Mouse (Mus musculus) gastrocnemius, adult 18-20 months (tissue): ENCODE results near the gene Capzb. TPM values are rescaled to one million over a fixed set of nuclear protein-coding genes. Genes with fewer than 3 reads are reported as not detected.

Experiments
- DNase-seq: peaks from one replicate; pipeline ENCODE4 v3.0.0; 2021; ENCODE audit warnings: low spot score
- total RNA-seq, 2 experiments: library from RNA; stranded (reverse); gene quantifications; 2 replicates each; pipeline ENCODE4 v1.2.3; 2021

Capzb gene
- total RNA-seq, 2 experiments from 2014 or later, result 416 to 422 TPM

- no peak for DNase-seq
Observed at GRCm38 (mm10) chr4:139265783-139266499, 73.2 kb downstream of the Capzb start.

- no peak for DNase-seq
Observed at GRCm38 (mm10) chr4:139266500-139266865, 73.8 kb downstream of the Capzb start.

DNA sequence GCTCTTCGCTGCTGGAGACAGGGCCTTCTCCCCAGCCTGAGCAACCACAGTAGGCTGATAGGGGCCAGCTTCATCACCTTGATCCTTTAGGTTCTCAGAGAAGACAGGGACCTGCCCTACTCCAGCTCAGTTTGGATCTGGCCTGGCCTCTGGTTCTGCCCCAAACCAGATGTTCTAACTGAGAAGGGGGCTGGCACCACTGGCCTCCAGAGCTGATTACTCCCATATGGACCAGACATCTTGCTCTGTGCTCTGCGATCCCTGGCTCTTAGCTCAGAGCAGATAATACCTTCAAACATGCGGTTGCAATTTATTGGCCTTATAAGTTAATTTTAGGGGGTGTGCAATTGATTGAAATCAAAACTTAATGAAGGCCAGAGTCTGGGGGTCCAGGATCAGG lies 74.6 kb downstream of the Capzb start:
- no peak for DNase-seq

DNA sequence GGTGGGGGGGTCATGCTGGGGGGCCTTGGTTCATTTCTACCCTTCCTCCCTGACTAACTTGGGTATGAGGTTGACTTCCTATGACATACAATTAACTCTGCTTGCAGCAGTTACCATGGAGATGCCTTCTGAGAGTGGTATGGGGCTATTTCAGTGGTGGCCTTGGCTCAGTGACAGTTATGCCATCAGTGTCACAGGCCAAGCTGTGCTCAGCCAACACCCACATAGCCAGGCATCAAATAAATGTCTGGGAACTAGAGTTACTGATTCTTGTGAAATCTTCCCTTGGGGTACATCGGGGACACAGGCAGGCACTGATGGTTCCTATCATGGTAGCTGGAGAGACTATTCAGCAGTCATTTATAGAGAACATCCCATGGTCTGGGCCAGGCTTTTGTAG lies 75.5 kb downstream of the Capzb start:
- DNase-seq, result peak; percentile 56

GRCm38 (mm10) chr4:139270168-139270567 lies 77.5 kb downstream of the Capzb start:
- no peak for DNase-seq

DNA sequence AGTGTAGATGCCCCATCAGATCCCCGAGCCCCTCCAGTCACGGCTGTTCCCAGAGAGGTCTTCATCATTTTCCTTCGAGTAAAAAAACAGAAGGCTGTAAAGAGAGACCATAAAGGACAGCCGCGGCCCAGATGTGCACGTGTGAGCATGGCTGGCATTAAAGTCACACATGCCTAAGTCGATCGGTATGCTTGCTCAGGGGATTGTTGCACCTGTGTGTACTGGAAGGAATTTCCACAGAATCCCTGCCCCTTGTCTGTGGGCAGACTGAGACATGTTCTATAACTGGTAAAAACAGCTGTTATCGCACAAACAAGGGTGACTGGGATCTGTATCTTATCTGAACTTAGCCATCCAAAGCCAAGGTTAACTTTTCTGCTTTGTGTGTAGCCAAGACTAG lies 78.9 kb downstream of the Capzb start:
- no peak for DNase-seq

DNA sequence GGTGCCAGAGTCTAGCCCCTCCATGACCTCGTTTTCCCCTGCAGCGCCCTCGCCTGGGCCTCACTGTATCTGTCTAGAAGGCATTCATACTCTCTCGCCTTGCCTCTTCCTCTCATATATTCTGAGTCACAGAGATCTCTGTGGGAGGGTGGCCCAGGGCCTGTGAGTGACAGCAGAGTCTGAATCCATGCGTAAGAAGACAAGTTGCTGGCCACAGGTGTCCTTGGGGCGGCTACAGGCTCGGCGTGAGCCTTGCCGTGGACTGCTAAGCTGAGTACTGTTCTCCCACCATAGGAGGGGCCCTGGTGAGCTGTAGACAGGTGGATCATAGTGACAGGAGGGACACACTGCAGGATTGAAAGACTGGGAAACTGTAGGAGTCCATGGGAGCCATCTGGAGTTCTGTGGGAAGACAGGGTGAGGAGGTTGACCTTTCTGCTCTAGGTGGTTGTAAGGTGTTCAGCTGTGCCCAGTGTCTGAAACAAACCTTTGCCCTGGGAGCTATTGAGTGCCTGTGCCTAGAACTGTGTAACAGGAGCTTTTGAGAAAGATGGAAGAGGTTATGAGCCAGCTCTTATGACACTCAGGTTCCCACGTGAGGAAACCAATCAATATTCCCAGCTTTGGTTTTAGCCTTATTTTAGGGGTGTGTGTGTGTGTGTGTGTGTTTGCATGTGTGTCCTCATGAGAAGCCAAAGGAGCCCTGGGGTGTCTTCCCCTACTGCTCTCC lies 80.4 kb downstream of the Capzb start:
- no peak for DNase-seq

DNA sequence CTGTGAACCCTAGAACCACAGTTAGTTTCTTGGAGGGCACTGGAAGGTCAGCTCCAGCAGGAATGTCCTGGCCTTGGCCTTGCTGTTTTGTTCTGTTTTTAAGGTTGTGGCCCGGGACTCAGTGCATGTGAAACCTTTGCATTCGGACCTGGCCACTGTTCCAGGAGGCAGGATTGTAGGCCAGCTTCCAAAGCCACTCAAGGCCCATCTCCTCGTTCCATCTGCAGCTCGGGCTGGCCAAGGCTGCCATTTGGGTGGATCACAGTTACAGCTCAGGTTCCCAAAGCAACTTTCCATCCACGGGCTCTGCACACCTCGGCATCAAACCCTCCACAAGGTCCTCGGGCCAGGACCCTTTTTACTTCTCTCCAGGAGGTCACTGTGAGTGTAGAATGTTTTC lies 81.9 kb downstream of the Capzb start:
- DNase-seq, result peak; percentile 75

GRCm38 (mm10) chr4:139276411-139276810 lies 83.7 kb downstream of the Capzb start:
- DNase-seq, result no peak

DNA sequence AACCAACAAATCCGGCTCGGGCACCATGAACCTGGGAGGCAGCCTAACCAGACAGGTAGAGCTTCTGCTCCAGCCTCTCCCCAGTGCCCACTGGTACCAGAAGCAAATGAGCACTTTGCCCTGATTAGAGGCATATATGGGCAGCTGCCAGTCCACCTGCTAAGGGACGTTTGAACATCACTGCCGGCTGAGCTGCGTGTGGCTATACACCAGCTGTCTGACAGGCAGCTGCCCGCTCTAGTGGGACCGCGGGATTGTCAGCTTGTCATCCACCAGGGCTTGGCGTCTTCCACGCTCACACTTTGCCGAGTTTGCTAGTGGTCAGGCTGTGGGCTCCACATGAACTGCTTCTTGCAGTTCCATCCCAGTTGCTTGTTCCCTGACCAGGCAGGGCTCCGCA lies 87.8 kb downstream of the Capzb start:
- DNase-seq, result no peak

DNA sequence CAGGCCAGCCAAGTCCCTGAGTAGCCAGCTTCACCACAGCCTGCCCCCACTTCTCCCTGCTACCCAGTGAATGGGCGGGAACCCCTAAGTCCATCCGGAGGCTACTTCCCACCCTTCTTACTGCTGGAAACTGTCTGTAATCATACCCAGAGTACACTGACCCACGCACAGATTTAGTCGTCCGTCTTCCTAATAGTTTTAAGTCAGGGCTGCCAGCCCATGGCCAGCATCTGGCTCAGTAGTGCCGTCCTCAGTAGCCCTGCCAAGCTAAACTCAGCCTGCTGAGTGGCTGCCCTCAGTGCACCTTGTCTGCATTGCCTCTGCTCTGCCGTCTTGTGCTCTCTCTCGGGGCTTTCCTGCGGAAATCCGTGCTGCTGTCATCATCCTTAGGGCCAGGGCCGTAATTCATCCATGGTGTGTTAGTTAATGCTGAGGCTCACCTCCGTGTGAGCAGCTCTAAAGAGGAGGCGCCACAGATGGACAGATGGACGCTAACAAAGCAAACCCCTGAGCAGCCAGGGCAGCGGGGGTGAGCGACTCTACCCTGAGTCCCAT lies 89.2 kb downstream of the Capzb start:
- DNase-seq, result peak; percentile 50

GRCm38 (mm10) chr4:139282955-139283417 lies 90.3 kb downstream of the Capzb start:
- no peak for DNase-seq

DNA sequence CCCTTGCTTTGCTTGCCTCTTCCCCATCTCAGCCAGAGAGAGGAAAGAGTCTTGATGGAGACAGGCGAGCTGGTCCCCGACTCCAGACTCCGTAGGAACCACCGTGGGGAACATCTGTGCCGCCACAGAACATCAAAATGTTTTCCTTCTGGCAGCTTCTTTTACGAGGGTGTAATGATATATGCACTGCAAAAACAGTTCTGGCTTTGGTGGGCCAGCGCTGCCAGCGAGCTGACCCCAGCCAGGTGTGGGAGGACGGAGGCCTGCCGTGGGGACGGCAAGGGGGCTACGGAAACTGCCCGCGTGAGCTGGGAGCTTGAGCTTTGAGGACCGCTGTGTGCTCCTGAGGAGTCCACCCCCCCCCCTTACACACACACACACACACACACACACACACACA lies 92.2 kb downstream of the Capzb start:
- no peak for DNase-seq

DNA sequence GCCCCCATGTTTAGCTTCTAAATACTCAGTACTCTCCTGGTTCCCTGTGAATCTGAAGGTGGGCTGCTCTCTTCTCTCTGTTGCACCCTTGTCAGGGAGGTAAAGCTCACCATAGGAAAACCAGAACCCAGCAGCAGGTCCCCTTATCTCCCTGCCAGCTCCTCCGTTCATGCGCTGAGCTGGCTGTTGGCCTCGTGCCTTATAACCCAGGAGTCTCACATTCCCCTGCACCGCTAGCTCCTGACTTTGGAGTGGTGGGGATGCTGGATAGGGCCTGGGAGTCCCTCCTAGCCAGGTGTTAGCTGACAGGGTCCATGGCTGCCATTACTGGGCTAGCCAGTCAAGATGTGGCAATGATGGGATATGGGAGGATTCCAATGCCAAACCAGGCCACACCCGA lies 93.5 kb downstream of the Capzb start:
- peak; percentile 56 for DNase-seq

DNA sequence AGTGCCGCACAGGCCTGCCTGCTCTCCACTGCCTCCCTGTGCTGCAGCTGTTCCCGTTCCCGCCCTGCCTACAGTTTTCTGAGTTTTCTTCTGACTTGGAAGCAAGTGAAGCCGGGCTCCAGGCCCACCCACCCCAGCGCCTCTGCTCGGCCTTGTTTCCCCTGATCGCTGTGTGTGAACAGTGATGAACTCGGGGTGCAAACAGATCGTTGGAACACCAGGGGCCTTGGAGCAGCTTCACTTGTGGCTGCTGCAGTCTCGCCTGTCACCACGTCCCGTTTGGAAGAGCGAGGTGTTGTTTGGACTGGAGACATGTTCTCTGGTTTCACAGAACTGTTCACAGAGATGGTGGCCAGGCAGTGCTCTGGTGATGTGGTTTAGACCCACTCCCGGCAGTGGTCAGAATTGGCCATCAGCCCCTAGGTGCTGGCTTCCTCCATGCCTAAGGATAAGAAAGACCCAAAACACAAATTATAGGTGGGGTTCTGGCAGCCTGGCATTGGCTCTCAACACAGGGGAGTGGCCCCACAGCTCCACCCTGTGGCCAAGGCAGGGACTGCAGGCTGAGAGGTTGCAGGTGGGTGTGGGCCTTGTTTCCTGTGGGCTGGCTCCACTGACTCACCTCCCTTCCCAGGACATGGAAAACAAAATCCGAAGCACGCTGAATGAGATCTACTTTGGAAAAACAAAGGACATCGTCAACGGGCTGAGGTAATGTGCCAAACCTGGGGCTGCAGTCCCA lies 94.6 kb downstream of the Capzb start:
- peak; percentile 90 for DNase-seq

DNA sequence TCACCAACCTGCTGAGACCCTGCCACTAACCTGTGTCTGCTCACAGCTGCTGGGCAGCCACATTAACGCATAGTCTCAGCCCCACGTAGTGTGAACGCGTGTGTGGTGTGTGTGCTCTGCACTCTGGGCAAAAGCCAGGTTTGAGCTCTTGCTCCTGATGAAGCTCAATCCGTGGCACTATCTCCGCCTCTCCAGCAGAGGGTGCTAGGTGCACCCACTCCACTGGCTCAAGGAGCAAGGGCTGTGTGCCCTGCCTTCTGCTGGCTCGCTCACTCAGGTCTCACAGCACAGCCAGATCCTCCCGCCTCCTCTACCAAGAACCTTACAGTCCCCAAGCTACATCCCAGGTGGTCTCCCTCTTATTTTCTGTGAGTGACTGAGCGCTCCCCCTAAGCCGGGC lies 96.3 kb downstream of the Capzb start:
- DNase-seq, result peak; percentile 68

GRCm38 (mm10) chr4:139291099-139291498 lies 98.4 kb downstream of the Capzb start:
- no peak for DNase-seq

DNA sequence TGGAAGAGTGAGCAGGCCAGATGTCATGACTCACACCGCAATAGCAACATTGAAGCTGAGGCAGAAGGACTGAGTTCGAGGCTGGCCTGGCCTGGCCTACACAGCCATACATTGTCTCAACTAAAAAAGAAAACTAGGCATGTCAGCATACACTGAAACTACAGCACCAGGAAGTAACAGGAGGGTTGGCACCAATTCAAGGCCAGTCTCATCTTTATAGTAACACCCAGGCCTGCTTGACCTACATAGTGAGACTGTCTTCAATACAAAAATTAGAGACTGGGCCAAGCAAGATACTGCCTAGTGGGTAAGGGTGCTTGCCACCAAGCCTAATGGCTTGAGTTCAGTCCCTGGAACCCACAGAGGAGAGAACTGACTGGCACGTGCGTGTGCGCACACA lies 99.3 kb downstream of the Capzb start:
- DNase-seq, result no peak

GRCm38 (mm10) chr4:139297566-139297965 lies 104.9 kb downstream of the Capzb start:
- peak; percentile 64 for DNase-seq

DNA sequence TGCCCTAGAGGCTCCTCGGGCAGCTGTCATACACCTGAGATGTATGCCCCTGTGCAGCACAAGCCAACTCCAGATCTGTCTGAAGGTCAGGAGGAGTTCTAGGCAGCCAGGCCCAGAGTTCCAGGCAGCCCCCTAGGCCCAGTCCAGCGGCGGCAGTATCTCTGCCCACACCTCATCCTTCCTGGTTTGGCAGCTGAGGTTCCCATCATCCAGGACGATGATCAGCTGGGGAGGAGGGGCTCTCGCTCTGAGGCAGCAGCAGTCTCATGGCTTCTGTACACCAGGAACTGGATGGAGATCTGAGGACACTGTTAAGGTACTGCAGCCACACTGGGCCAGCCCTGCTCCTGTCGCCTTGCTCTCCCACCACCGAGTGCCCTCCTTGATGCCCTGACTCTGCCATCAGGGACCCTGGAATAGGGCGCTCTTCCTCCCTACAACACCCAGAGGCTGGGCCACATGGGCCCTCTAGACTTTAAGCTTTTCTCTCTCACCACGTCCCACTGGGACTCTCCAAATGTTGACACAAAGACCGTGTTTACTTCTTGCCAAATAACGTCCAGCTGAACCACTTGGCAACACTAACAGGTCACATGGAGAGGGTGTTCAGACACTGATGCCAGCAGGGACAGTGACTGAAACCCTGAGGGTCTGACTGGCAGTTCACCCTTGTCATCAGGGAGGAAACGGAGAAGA lies 106.1 kb downstream of the Capzb start:
- no peak for DNase-seq

DNA sequence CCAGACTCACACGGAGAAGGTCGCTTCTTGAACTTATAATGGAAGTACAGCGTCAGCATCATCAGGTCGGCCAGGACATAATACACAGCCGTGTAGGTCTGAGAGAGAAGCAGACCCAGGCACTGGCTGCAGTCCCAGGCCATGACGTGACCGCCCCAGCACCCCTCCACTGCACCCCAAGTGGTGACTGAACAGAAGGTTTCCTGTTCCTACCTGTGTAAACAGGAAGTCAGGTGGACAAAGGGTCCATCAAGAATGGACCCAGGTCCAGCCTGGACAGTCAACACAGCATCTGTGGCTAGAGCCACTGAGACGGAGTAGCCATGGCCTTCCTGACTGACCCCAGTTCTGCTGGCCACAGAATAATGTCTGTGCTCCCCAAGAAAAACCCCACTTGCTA lies 109.1 kb downstream of the Capzb start:
- DNase-seq, result no peak
